Mouse (Mus musculus) spleen, postnatal 14 days (tissue): ENCODE measurements around the gene Rxrb.

ENCODE experiments used
- DNase-seq, 2 experiments: peaks; one replicate each; pipeline ENCODE4 v3.0.0; 2021 to 2022; ENCODE audit warnings: low spot score in 2 of 2

The Rxrb gene

GRCm38 (mm10) chr17:34047404-34048050 is 15.9 kb downstream of the Rxrb start:
- no peak for DNase-seq

GRCm38 (mm10) chr17:34057224-34057623 is 25.6 kb downstream of the Rxrb start:
- no peak for DNase-seq

- no peak for DNase-seq
Measured at GRCm38 (mm10) chr17:34068864-34069263, 37.3 kb downstream of the Rxrb start.

GRCm38 (mm10) chr17:34072091-34072490 is 40.5 kb downstream of the Rxrb start:
- no peak for DNase-seq

GRCm38 (mm10) chr17:34075271-34075670 is 43.7 kb downstream of the Rxrb start:
- peak; percentile 43 to 71 for DNase-seq

GRCm38 (mm10) chr17:34077549-34077948 is 45.9 kb downstream of the Rxrb start:
- peak; percentile 43 to 70 for DNase-seq

- no peak for DNase-seq
Measured at GRCm38 (mm10) chr17:34078148-34078547, 46.5 kb downstream of the Rxrb start.

- no peak for DNase-seq
Measured at GRCm38 (mm10) chr17:34079002-34079401, 47.4 kb downstream of the Rxrb start.

GRCm38 (mm10) chr17:34079621-34080020 is 48.0 kb downstream of the Rxrb start:
- no peak for DNase-seq

GRCm38 (mm10) chr17:34083104-34083503 is 51.5 kb downstream of the Rxrb start:
- DNase-seq = no peak

GRCm38 (mm10) chr17:34087386-34087785 is 55.8 kb downstream of the Rxrb start:
- DNase-seq = no peak
